Mouse (Mus musculus) ES-Bruce4 (cell line): ENCODE results near the gene Pofut2. TPM values are rescaled to one million over a fixed set of nuclear protein-coding genes. Genes with fewer than 3 reads are reported as not detected.

Experiments
- H3K27ac ChIP-seq: 2 replicates; pipeline ENCODE4 v1.5.1; 2012; ENCODE audit warnings: low read length, inconsistent platforms; ENCODE audit not compliant: insufficient read depth
- H3K27me3 ChIP-seq: 2 replicates; pipeline ENCODE4 v1.6.1; 2012; ENCODE audit warnings: mild to moderate bottlenecking, low read length, inconsistent platforms; ENCODE audit not compliant: control insufficient read depth, poor library complexity, insufficient read depth, severe bottlenecking
- H3K36me3 ChIP-seq: 2 replicates; pipeline ENCODE4 v1.6.1; 2012; ENCODE audit warnings: inconsistent platforms, mild to moderate bottlenecking, low read length, moderate library complexity; ENCODE audit not compliant: control insufficient read depth, poor library complexity, insufficient read depth, severe bottlenecking
- H3K4me1 ChIP-seq: one replicate; pipeline ENCODE4 v1.8.1; 2011; ENCODE audit warnings: low read length; ENCODE audit not compliant: control insufficient read depth, insufficient read depth
- H3K4me3 ChIP-seq: 2 replicates; pipeline ENCODE4 v1.5.1; 2011; ENCODE audit warnings: low read depth, mild to moderate bottlenecking, low read length
- H3K9ac ChIP-seq: 2 replicates; pipeline ENCODE4 v1.6.1; 2012; ENCODE audit warnings: low read depth, mild to moderate bottlenecking, inconsistent platforms; ENCODE audit not compliant: poor library complexity, severe bottlenecking
- H3K9me3 ChIP-seq: replicated peaks from 2 replicates; pipeline ENCODE4 v1.6.1; 2012; ENCODE audit warnings: mild to moderate bottlenecking, low read length, inconsistent platforms; ENCODE audit not compliant: control insufficient read depth, poor library complexity, insufficient read depth, severe bottlenecking
- CTCF ChIP-seq: IDR thresholded peaks from one replicate; pipeline ENCODE4 v1.8.1; 2011; ENCODE audit warnings: low read depth, low read length
- EP300 ChIP-seq: IDR thresholded peaks from 2 replicates; pipeline ENCODE4 v1.6.1; 2011; ENCODE audit warnings: low read depth, low read length; ENCODE audit not compliant: insufficient read depth
- POLR2A ChIP-seq: IDR thresholded peaks from one replicate; pipeline ENCODE4 v1.8.1; 2011; ENCODE audit warnings: low read length; ENCODE audit not compliant: insufficient read depth
- polyA plus RNA-seq: library from polyadenylated mRNA; stranded (reverse); fragments of >200 nt; gene quantifications from 2 replicates; pipeline ENCODE4 v1.2.4, GENCODE M21; 2011; ENCODE audit warnings: low read depth; ENCODE audit not compliant: missing spikeins, insufficient read depth, insufficient read length

Gene Pofut2
- polyA plus RNA-seq, 1 experiment: 30.5 TPM

GRCm38 (mm10) chr10:77299194-77299593 is 40.2 kb downstream of the Pofut2 start:
- no peaks in the 10 kb centered on the region for H3K36me3 ChIP-seq
- H3K9me3 ChIP-seq: no peaks in the 10 kb centered on the region
- H3K27ac ChIP-seq: no peak overlapping the region
- H3K4me1 ChIP-seq: no peaks in the 10 kb centered on the region
- no peak overlapping the region for H3K9ac ChIP-seq
- H3K27me3 ChIP-seq: no peaks in the 10 kb centered on the region
- no peak for TF ChIP-seq CTCF
- TF ChIP-seq POLR2A: no peak
- no peak for TF ChIP-seq EP300
- H3K4me3 ChIP-seq: no peak overlapping the region

- no peaks in the 10 kb centered on the region for H3K9me3 ChIP-seq
- H3K27ac ChIP-seq: no peak overlapping the region
- no peak overlapping the region for H3K4me3 ChIP-seq
- H3K4me1 ChIP-seq: no peaks in the 10 kb centered on the region
- H3K27me3 ChIP-seq: no peaks in the 10 kb centered on the region
- TF ChIP-seq EP300 (no peak), POLR2A (no peak), CTCF (no peak)
- H3K36me3 ChIP-seq: no peaks in the 10 kb centered on the region
- no peak overlapping the region for H3K9ac ChIP-seq
These were observed 41.4 kb downstream of the Pofut2 start for GRCm38 (mm10) chr10:77300237-77300933.

- H3K4me3 ChIP-seq: no peak overlapping the region
- no peaks in the 10 kb centered on the region for H3K4me1 ChIP-seq
- H3K9ac ChIP-seq: no peak overlapping the region
- H3K27ac ChIP-seq: no peak overlapping the region
- TF ChIP-seq CTCF (no peak), EP300 (no peak), POLR2A (no peak)
- no peaks in the 10 kb centered on the region for H3K9me3 ChIP-seq
- H3K27me3 ChIP-seq: no peaks in the 10 kb centered on the region
- no peaks in the 10 kb centered on the region for H3K36me3 ChIP-seq
These were observed 41.9 kb downstream of the Pofut2 start for GRCm38 (mm10) chr10:77300934-77301297.

DNA sequence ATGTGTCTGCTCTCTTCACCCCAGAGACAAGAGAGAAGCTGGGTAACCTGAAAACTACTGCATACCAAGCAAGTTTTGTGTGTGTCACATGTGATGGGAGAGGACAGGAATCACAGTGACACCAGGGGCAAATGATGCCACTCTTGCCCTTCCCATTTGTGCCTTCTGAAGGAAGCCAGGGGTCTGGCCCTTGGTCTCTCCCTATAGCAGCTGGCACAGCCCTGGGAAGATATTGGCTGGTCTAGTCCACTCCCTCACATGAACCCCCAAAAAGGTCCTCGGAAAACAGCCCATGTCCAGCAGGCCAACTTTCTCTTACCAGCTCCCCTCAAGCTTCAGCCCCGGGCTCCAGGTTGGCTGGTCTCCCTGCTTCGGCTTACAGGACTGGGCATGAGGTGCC is 45.3 kb downstream of the Pofut2 start:
- TF ChIP-seq EP300: no peak
- TF ChIP-seq POLR2A: no peak
- TF ChIP-seq CTCF: no peak
- no peak overlapping the region for H3K9ac ChIP-seq
- H3K9me3 ChIP-seq: no peaks in the 10 kb centered on the region
- H3K4me3 ChIP-seq: no peak overlapping the region
- no peaks in the 10 kb centered on the region for H3K4me1 ChIP-seq
- H3K36me3 ChIP-seq: no peaks in the 10 kb centered on the region
- no peaks in the 10 kb centered on the region for H3K27me3 ChIP-seq
- H3K27ac ChIP-seq: no peak overlapping the region

- H3K9me3 ChIP-seq: no peaks in the 10 kb centered on the region
- no peaks in the 10 kb centered on the region for H3K27me3 ChIP-seq
- no peak overlapping the region for H3K27ac ChIP-seq
- no peak overlapping the region for H3K9ac ChIP-seq
- TF ChIP-seq EP300 (no peak), CTCF (no peak), POLR2A (no peak)
- no peak overlapping the region for H3K4me3 ChIP-seq
- no peaks in the 10 kb centered on the region for H3K4me1 ChIP-seq
- H3K36me3 ChIP-seq: no peaks in the 10 kb centered on the region
These were observed 46.0 kb downstream of the Pofut2 start for GRCm38 (mm10) chr10:77304840-77305533.

DNA sequence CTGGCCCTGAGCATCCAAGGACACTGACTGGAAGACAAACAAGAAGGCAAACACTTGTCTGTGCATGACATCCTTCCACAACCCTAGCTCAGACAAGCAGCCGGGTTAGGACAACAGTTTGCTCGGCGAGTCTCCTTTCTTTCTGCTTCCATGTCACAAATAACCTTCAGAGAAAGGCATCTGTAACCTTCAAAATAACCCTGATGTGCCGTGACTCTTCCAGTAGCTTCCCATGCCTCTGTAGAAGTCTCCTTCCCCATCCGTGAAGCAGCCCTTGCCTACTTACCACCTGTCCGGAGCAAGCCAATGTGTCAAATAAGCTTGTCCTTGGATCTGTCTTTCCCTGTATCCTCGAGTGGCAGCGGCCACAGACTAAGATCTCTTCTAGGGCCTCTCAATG is 46.7 kb downstream of the Pofut2 start:
- Histone ChIP-seq H3K9ac (no peak overlapping the region), H3K27me3 (no peaks in the 10 kb centered on the region), H3K27ac (no peak overlapping the region), H3K4me3 (no peak overlapping the region), H3K4me1 (no peaks in the 10 kb centered on the region), H3K9me3 (no peaks in the 10 kb centered on the region), H3K36me3 (no peaks in the 10 kb centered on the region)
- TF ChIP-seq POLR2A: no peak
- TF ChIP-seq CTCF: no peak
- no peak for TF ChIP-seq EP300
